Comparison of ENCODE assay signal across 13 mouse cellular contexts in genomic region chr2:162078571-162079280, GRCm38 (mm10).
DNase-seq lines count a peak whose midpoint lies in the region.
"Had no signal": no experiment of that assay in that cellular context is flagged by ENCODE, and none has a peak within 500 bp of the region (broad histone marks: within the 10 kb centered on the region; RNA-seq: fewer than 3 reads in every experiment).

No protein-coding gene starts in this region.

- DNase-seq in cerebellum, postnatal 10 days: peak; percentile 66 to 72
- no peak for DNase-seq in cerebellum, adult 18-20 months
- peak; percentile 9 to 16 for DNase-seq in layer of hippocampus, adult 8-10 months (ENCODE audit: low spot score in 2 of 2)
- DNase-seq in layer of hippocampus, postnatal 25 days (ENCODE audit: extremely low spot score in 1 of 2, low spot score in 1 of 2): no peak
- peak; percentile 11 for DNase-seq in right cerebral cortex, postnatal 14 days
- no peak for DNase-seq in right cerebral cortex, postnatal 4 days
- no peak for DNase-seq in thymus, postnatal 0 days (ENCODE audit: low spot score)
- DNase-seq: adrenal gland, postnatal 25 days; gastrocnemius, postnatal 25 days; heart, adult 2 months; kidney, adult 2 months; lung, adult 18-20 months; lung, postnatal 14 days had no signal

Comparison
In these comparisons a context has a peak if more than half of its experiments do, and no peak if none do; other contexts are left out.
1. DNase-seq: peak in cerebellum, postnatal 10 days (2 of 2), layer of hippocampus, adult 8-10 months (2 of 2) and right cerebral cortex, postnatal 14 days (single experiment); none in cerebellum, adult 18-20 months (0 of 2), layer of hippocampus, postnatal 25 days (0 of 2), right cerebral cortex, postnatal 4 days (single experiment) and thymus, postnatal 0 days (single experiment).